Mouse (Mus musculus) spleen, adult 18-20 months (tissue): ENCODE data around the gene Arhgef18.

Experiments used
- DNase-seq, 2 experiments: peaks; one replicate each; pipeline ENCODE4 v3.0.0; 2022; ENCODE audit warnings: mixed read lengths in 2 of 2

The Arhgef18 gene

GRCm38 (mm10) chr8:3392771-3393710 is at the start of gene Arhgef18:
Gene Arhgef18, plus strand, starts transcription at chr8:3393006.
- peak; percentile 32 to 39 for DNase-seq

- no peak for DNase-seq
These were observed 47.5 kb upstream of the Arhgef18 start for GRCm38 (mm10) chr8:3345337-3345736.

- DNase-seq = no peak
These were observed 46.0 kb upstream of the Arhgef18 start for GRCm38 (mm10) chr8:3346691-3347413.

- DNase-seq = no peak
These were observed 44.5 kb upstream of the Arhgef18 start for GRCm38 (mm10) chr8:3348142-3348823.

- no peak for DNase-seq
These were observed 42.1 kb upstream of the Arhgef18 start for GRCm38 (mm10) chr8:3350747-3351146.

GRCm38 (mm10) chr8:3352715-3353114 is 40.1 kb upstream of the Arhgef18 start:
- no peak for DNase-seq

- peak; percentile 72 to 81 for DNase-seq
These were observed 39.5 kb upstream of the Arhgef18 start, which contains the start of gene A430078G23Rik for GRCm38 (mm10) chr8:3353189-3353810. Gene A430078G23Rik, plus strand, starts transcription at chr8:3353415.

GRCm38 (mm10) chr8:3353811-3354442 is 38.9 kb upstream of the Arhgef18 start:
- peak; percentile 8 to 31 for DNase-seq

GRCm38 (mm10) chr8:3354443-3354812 is 38.4 kb upstream of the Arhgef18 start:
- peak; percentile 59 to 67 for DNase-seq

- DNase-seq = peak; percentile 60
These were observed 37.2 kb upstream of the Arhgef18 start for GRCm38 (mm10) chr8:3355586-3355985.

GRCm38 (mm10) chr8:3358060-3358459 is 34.7 kb upstream of the Arhgef18 start:
- DNase-seq = peak; percentile 51 to 85

- DNase-seq = no peak
These were observed 25.7 kb upstream of the Arhgef18 start for GRCm38 (mm10) chr8:3367086-3367485.

GRCm38 (mm10) chr8:3368091-3368490 is 24.7 kb upstream of the Arhgef18 start:
- no peak for DNase-seq

- no peak for DNase-seq
These were observed 17.1 kb upstream of the Arhgef18 start for GRCm38 (mm10) chr8:3375748-3376147.

- no peak for DNase-seq
These were observed 16.0 kb upstream of the Arhgef18 start for GRCm38 (mm10) chr8:3376641-3377274.

- DNase-seq = peak; percentile 45 to 71
These were observed 5.5 kb upstream of the Arhgef18 start for GRCm38 (mm10) chr8:3387286-3387685.

- DNase-seq = no peak
These were observed 4.0 kb upstream of the Arhgef18 start for GRCm38 (mm10) chr8:3388591-3389338.

GRCm38 (mm10) chr8:3389506-3389905 is 3.3 kb upstream of the Arhgef18 start:
- DNase-seq = no peak

GRCm38 (mm10) chr8:3392293-3392692 is 513 bp upstream of the Arhgef18 start:
- no peak for DNase-seq

GRCm38 (mm10) chr8:3394600-3394999 is 1.8 kb downstream of the Arhgef18 start:
- no peak for DNase-seq

- no peak for DNase-seq
These were observed 2.4 kb downstream of the Arhgef18 start for GRCm38 (mm10) chr8:3395246-3395645.
